Mouse (Mus musculus): ENCODE results near the gene Nprl3. TPM values are rescaled to one million over a fixed set of nuclear protein-coding genes. Genes with fewer than 3 reads are reported as not detected.

The Nprl3 gene
- polyA plus RNA-seq, 1 experiment from 2014 or later: 46.9 TPM

GRCm38 (mm10) chr11:32262674-32263415 is 4.7 kb downstream of the Nprl3 start:
- ATAC-seq (ENCODE audit: low FRiP score, low read depth): no peak
- no peaks in the 10 kb centered on the region for H3K9me3 ChIP-seq
- H3K9ac ChIP-seq: no peak overlapping the region
- no peaks in the 10 kb centered on the region for H3K27me3 ChIP-seq (replicated peaks)
- peaks cover 4% of the 10 kb centered on the region for H3K4me1 ChIP-seq
- H3K36me3 ChIP-seq: peaks cover 4% of the 10 kb centered on the region; the same call in 1 of the 2 replicates
- no peak overlapping the region for H3K4me3 ChIP-seq
- no peak overlapping the region for H3K27ac ChIP-seq
- no peak overlapping the region for H3K4me2 ChIP-seq (replicated peaks)
- 82% methylated on average over 10 of the region's 10 CpGs for WGBS

- Histone ChIP-seq H3K4me3 (no peak overlapping the region), H3K36me3 (peaks cover 25% of the 10 kb centered on the region), H3K9ac (no peak overlapping the region), H3K4me2 (replicated peaks) (no peak overlapping the region), H3K27ac (no peak overlapping the region), H3K9me3 (no peaks in the 10 kb centered on the region), H3K4me1 (no peaks in the 10 kb centered on the region), H3K27me3 (replicated peaks) (no peaks in the 10 kb centered on the region)
- no peak for ATAC-seq (ENCODE audit: low FRiP score, low read depth)
- 89% methylated on average over 3 of the region's 3 CpGs for WGBS
Measured at GRCm38 (mm10) chr11:32256566-32256965, 10.9 kb downstream of the Nprl3 start.

GRCm38 (mm10) chr11:32256146-32256545 is 11.4 kb downstream of the Nprl3 start:
- Histone ChIP-seq H3K27ac (no peak overlapping the region), H3K9me3 (no peaks in the 10 kb centered on the region), H3K27me3 (replicated peaks) (no peaks in the 10 kb centered on the region), H3K9ac (no peak overlapping the region), H3K4me3 (no peak overlapping the region), H3K4me2 (replicated peaks) (no peak overlapping the region), H3K36me3 (peaks cover 25% of the 10 kb centered on the region), H3K4me1 (no peaks in the 10 kb centered on the region)
- WGBS: 97% methylated on average over 1 of the region's 1 CpGs
- ATAC-seq (ENCODE audit: low FRiP score, low read depth): no peak

GRCm38 (mm10) chr11:32253121-32253520 is 14.4 kb downstream of the Nprl3 start:
- Histone ChIP-seq H3K9me3 (no peaks in the 10 kb centered on the region), H3K9ac (no peak overlapping the region), H3K4me1 (no peaks in the 10 kb centered on the region), H3K27me3 (replicated peaks) (no peaks in the 10 kb centered on the region), H3K4me3 (no peak overlapping the region), H3K27ac (no peak overlapping the region), H3K4me2 (replicated peaks) (no peak overlapping the region), H3K36me3 (peaks cover 39% of the 10 kb centered on the region)
- WGBS: 100% methylated on average over 1 of the region's 1 CpGs
- no peak for ATAC-seq (ENCODE audit: low FRiP score, low read depth)

- ATAC-seq (ENCODE audit: low FRiP score, low read depth): no peak
- Histone ChIP-seq H3K9me3 (no peaks in the 10 kb centered on the region), H3K4me3 (no peak overlapping the region), H3K36me3 (peaks cover 55% of the 10 kb centered on the region), H3K9ac (no peak overlapping the region), H3K27ac (no peak overlapping the region), H3K27me3 (replicated peaks) (no peaks in the 10 kb centered on the region), H3K4me2 (replicated peaks) (no peak overlapping the region), H3K4me1 (no peaks in the 10 kb centered on the region)
- WGBS: 89% methylated on average over 8 of the region's 8 CpGs
Measured at GRCm38 (mm10) chr11:32250880-32251763, 16.4 kb downstream of the Nprl3 start.

GRCm38 (mm10) chr11:32248350-32248749 is 19.2 kb downstream of the Nprl3 start:
- Histone ChIP-seq H3K9me3 (no peaks in the 10 kb centered on the region), H3K4me2 (replicated peaks) (no peak overlapping the region), H3K27ac (no peak overlapping the region), H3K4me1 (no peaks in the 10 kb centered on the region), H3K4me3 (no peak overlapping the region), H3K9ac (no peak overlapping the region), H3K36me3 (peaks cover 69% of the 10 kb centered on the region), H3K27me3 (replicated peaks) (no peaks in the 10 kb centered on the region)
- 92% methylated on average over 3 of the region's 3 CpGs for WGBS
- ATAC-seq (ENCODE audit: low FRiP score, low read depth): no peak

GRCm38 (mm10) chr11:32247068-32247467 is 20.4 kb downstream of the Nprl3 start:
- Histone ChIP-seq H3K36me3 (peaks cover 59% of the 10 kb centered on the region), H3K9me3 (no peaks in the 10 kb centered on the region), H3K27ac (no peak overlapping the region), H3K4me3 (no peak overlapping the region), H3K4me2 (replicated peaks) (no peak overlapping the region), H3K4me1 (no peaks in the 10 kb centered on the region), H3K27me3 (replicated peaks) (no peaks in the 10 kb centered on the region), H3K9ac (no peak overlapping the region)
- ATAC-seq (ENCODE audit: low FRiP score, low read depth): no peak

- Histone ChIP-seq H3K4me1 (no peaks in the 10 kb centered on the region), H3K27ac (no peak overlapping the region), H3K4me3 (no peak overlapping the region), H3K4me2 (replicated peaks) (no peak overlapping the region), H3K9me3 (no peaks in the 10 kb centered on the region), H3K9ac (no peak overlapping the region), H3K27me3 (replicated peaks) (no peaks in the 10 kb centered on the region), H3K36me3 (peaks cover 70% of the 10 kb centered on the region)
- no peak for ATAC-seq (ENCODE audit: low FRiP score, low read depth)
- 94% methylated on average over 6 of the region's 6 CpGs for WGBS
Measured at GRCm38 (mm10) chr11:32245614-32246013, 21.9 kb downstream of the Nprl3 start.

- Histone ChIP-seq H3K4me1 (no peaks in the 10 kb centered on the region), H3K36me3 (peaks cover 69% of the 10 kb centered on the region), H3K9ac (no peak overlapping the region), H3K4me3 (no peak overlapping the region), H3K4me2 (replicated peaks) (no peak overlapping the region), H3K27ac (no peak overlapping the region), H3K9me3 (no peaks in the 10 kb centered on the region), H3K27me3 (replicated peaks) (no peaks in the 10 kb centered on the region)
- no peak for ATAC-seq (ENCODE audit: low FRiP score, low read depth)
- 89% methylated on average over 1 of the region's 1 CpGs for WGBS
Measured at GRCm38 (mm10) chr11:32244617-32245016, 22.9 kb downstream of the Nprl3 start.

- Histone ChIP-seq H3K36me3 (peaks cover 67% of the 10 kb centered on the region), H3K9ac (no peak overlapping the region), H3K4me2 (replicated peaks) (no peak overlapping the region), H3K27ac (no peak overlapping the region), H3K4me1 (no peaks in the 10 kb centered on the region), H3K4me3 (no peak overlapping the region), H3K27me3 (replicated peaks) (no peaks in the 10 kb centered on the region), H3K9me3 (no peaks in the 10 kb centered on the region)
- 84% methylated on average over 3 of the region's 3 CpGs for WGBS
- no peak for ATAC-seq (ENCODE audit: low FRiP score, low read depth)
Measured at GRCm38 (mm10) chr11:32244064-32244463, 23.4 kb downstream of the Nprl3 start.

GRCm38 (mm10) chr11:32243205-32243955 is 24.1 kb downstream of the Nprl3 start:
- Histone ChIP-seq H3K27me3 (replicated peaks) (no peaks in the 10 kb centered on the region), H3K9me3 (no peaks in the 10 kb centered on the region), H3K9ac (no peak overlapping the region), H3K27ac (no peak overlapping the region), H3K4me1 (no peaks in the 10 kb centered on the region), H3K4me2 (replicated peaks) (no peak overlapping the region), H3K36me3 (peaks cover 70% of the 10 kb centered on the region), H3K4me3 (no peak overlapping the region)
- no peak for ATAC-seq (ENCODE audit: low FRiP score, low read depth)
- WGBS: 80% methylated on average over 7 of the region's 7 CpGs

GRCm38 (mm10) chr11:32242209-32242608 is 25.3 kb downstream of the Nprl3 start:
- Histone ChIP-seq H3K36me3 (peaks cover 62% of the 10 kb centered on the region), H3K27me3 (replicated peaks) (no peaks in the 10 kb centered on the region), H3K9ac (no peak overlapping the region), H3K4me3 (no peak overlapping the region), H3K9me3 (no peaks in the 10 kb centered on the region), H3K4me1 (no peaks in the 10 kb centered on the region), H3K27ac (no peak overlapping the region), H3K4me2 (replicated peaks) (no peak overlapping the region)
- ATAC-seq (ENCODE audit: low FRiP score, low read depth): no peak
- WGBS: 88% methylated on average over 3 of the region's 3 CpGs
